Mouse (Mus musculus) embryonic facial prominence, embryonic 11.5 days (tissue): ENCODE measurements around the gene Ms4a6d. TPM values are rescaled to one million over a fixed set of nuclear protein-coding genes. Genes with fewer than 3 reads are reported as not detected.

Experiments
- ATAC-seq: fragments of 200-750 bp; cut with Nextera tagmentation; replicated peaks from 2 replicates; pipeline ENCODE4 v1.8.0; 2017; ENCODE audit warnings: low read depth; ENCODE audit not compliant: insufficient number of reproducible peaks, low FRiP score, low TSS enrichment
- DNase-seq: peaks from one replicate; pipeline ENCODE4 v3.0.0-alpha.2; 2015; ENCODE audit warnings: low spot score
- H3K27ac ChIP-seq: fragments of 300-500 bp; sonication (generic); replicated peaks from 2 replicates; pipeline ENCODE4 v1.5.1; 2014; ENCODE audit warnings: mild to moderate bottlenecking, low read depth, low read length, control low read depth
- H3K27me3 ChIP-seq: fragments of 300-500 bp; sonication (generic); 2 replicates; pipeline ENCODE4 v1.6.1; 2014; ENCODE audit warnings: mild to moderate bottlenecking, low read length, moderate library complexity, mixed read lengths; ENCODE audit not compliant: control insufficient read depth, insufficient read depth
- H3K36me3 ChIP-seq: fragments of 300-500 bp; sonication (generic); replicated peaks from 2 replicates; pipeline ENCODE4 v1.6.1; 2014; ENCODE audit warnings: low read depth, mild to moderate bottlenecking, low read length, moderate library complexity, mixed read lengths; ENCODE audit not compliant: control insufficient read depth, insufficient read depth
- H3K4me1 ChIP-seq: fragments of 300-500 bp; sonication (generic); 2 replicates; pipeline ENCODE4 v1.6.1; 2014; ENCODE audit warnings: low read length, mixed read lengths; ENCODE audit not compliant: control insufficient read depth, insufficient read depth
- H3K4me2 ChIP-seq: fragments of 300-500 bp; sonication (generic); 2 replicates; pipeline ENCODE4 v1.6.1; 2014; ENCODE audit warnings: low read depth, mild to moderate bottlenecking, control low read depth, low read length, moderate library complexity
- H3K4me3 ChIP-seq: fragments of 300-500 bp; sonication (generic); 2 replicates; pipeline ENCODE4 v1.5.1; 2014; ENCODE audit warnings: low read depth, low read length, control low read depth
- H3K9ac ChIP-seq: fragments of 300-500 bp; sonication (generic); replicated peaks from 2 replicates; pipeline ENCODE4 v1.6.1; 2014; ENCODE audit warnings: mild to moderate bottlenecking, control low read depth, low read length
- H3K9me3 ChIP-seq: fragments of 300-500 bp; sonication (generic); replicated peaks from 2 replicates; pipeline ENCODE4 v1.6.1; 2016; ENCODE audit warnings: mild to moderate bottlenecking, low read length, inconsistent platforms, mixed read lengths; ENCODE audit not compliant: control insufficient read depth
- WGBS: fragments of 180-500 bp; shearing (Covaris S2); extraction: QIAGEN DNeasy Blood & Tissue Kit; methylation state at CpG from one replicate; pipeline ENCODE4 v1.1.7; 2014; 5-methylcytosine and 5-hydroxymethylcytosine counted together
- polyA plus RNA-seq: library from polyadenylated mRNA; unstranded; fragments of >200 nt; fragmentation: Nextera tagmentation; extraction: Ambion mirVana; gene quantifications from 2 replicates; pipeline ENCODE4 v1.2.1, GENCODE M21; 2014

The Ms4a6d gene
- polyA plus RNA-seq, result 2.5 and 2.7 TPM in 2 replicates

- DNase-seq (no peak), ATAC-seq (no peak)
- H3K9ac ChIP-seq, result no peak within 1 kb of the TSS
- H3K27me3 ChIP-seq, result no peaks in the 10 kb centered on the region
- no peaks in the 10 kb centered on the region for H3K4me1 ChIP-seq
- no peaks in the 10 kb centered on the region for H3K36me3 ChIP-seq
- WGBS, result 91% methylated on average over 2 of the region's 2 CpGs
- no peak within 1 kb of the TSS for H3K4me2 ChIP-seq
- H3K9me3 ChIP-seq, result no peaks in the 10 kb centered on the region
- H3K4me3 ChIP-seq, result no peak within 1 kb of the TSS
- no peak within 1 kb of the TSS for H3K27ac ChIP-seq
Measured at GRCm38 (mm10) chr19:11604603-11605002, at the start of gene Ms4a6d. Gene Ms4a6d (minus strand): TSS chr19:11604849.

- no peak for ATAC-seq
- 82% methylated on average over 4 of the region's 4 CpGs for WGBS
- Histone ChIP-seq H3K27me3 (no peaks in the 10 kb centered on the region), H3K4me3 (no peak overlapping the region), H3K27ac (no peak overlapping the region), H3K9me3 (no peaks in the 10 kb centered on the region), H3K4me1 (no peaks in the 10 kb centered on the region), H3K36me3 (no peaks in the 10 kb centered on the region), H3K9ac (no peak overlapping the region), H3K4me2 (no peak overlapping the region)
- DNase-seq, result no peak
Measured at GRCm38 (mm10) chr19:11649564-11649963, 44.9 kb upstream of the Ms4a6d start.

GRCm38 (mm10) chr19:11646166-11646565, 41.5 kb upstream of the Ms4a6d start:
- DNase-seq (no peak), ATAC-seq (no peak)
- Histone ChIP-seq H3K4me3 (no peak overlapping the region), H3K27me3 (no peaks in the 10 kb centered on the region), H3K36me3 (no peaks in the 10 kb centered on the region), H3K4me1 (no peaks in the 10 kb centered on the region), H3K4me2 (no peak overlapping the region), H3K27ac (no peak overlapping the region), H3K9ac (no peak overlapping the region), H3K9me3 (no peaks in the 10 kb centered on the region)
- WGBS, result 76% methylated on average over 3 of the region's 3 CpGs

- H3K27ac ChIP-seq, result no peak within 1 kb of the TSS
- WGBS, result 79% methylated on average over 1 of the region's 1 CpGs
- H3K9ac ChIP-seq, result no peak within 1 kb of the TSS
- H3K9me3 ChIP-seq, result no peaks in the 10 kb centered on the region
- H3K4me2 ChIP-seq, result no peak within 1 kb of the TSS
- H3K27me3 ChIP-seq, result no peaks in the 10 kb centered on the region
- no peak within 1 kb of the TSS for H3K4me3 ChIP-seq
- no peaks in the 10 kb centered on the region for H3K36me3 ChIP-seq
- DNase-seq (no peak), ATAC-seq (no peak)
- no peaks in the 10 kb centered on the region for H3K4me1 ChIP-seq
Measured at GRCm38 (mm10) chr19:11640732-11641131, 36.1 kb upstream of the Ms4a6d start, which contains the start of gene Ms4a3. Gene Ms4a3 (minus strand): TSS chr19:11640851.

GRCm38 (mm10) chr19:11639038-11639437, 34.4 kb upstream of the Ms4a6d start:
- DNase-seq (no peak), ATAC-seq (no peak)
- H3K4me3 ChIP-seq, result no peak overlapping the region
- H3K36me3 ChIP-seq, result no peaks in the 10 kb centered on the region
- no peaks in the 10 kb centered on the region for H3K4me1 ChIP-seq
- H3K4me2 ChIP-seq, result no peak overlapping the region
- no peak overlapping the region for H3K9ac ChIP-seq
- whole genome bisulfite sequencing, result 75% methylated on average over 4 of the region's 4 CpGs
- no peaks in the 10 kb centered on the region for H3K27me3 ChIP-seq
- H3K9me3 ChIP-seq, result no peaks in the 10 kb centered on the region
- no peak overlapping the region for H3K27ac ChIP-seq

- WGBS, result 85% methylated on average over 5 of the region's 5 CpGs
- no peak overlapping the region for H3K4me3 ChIP-seq
- H3K27ac ChIP-seq, result no peak overlapping the region
- no peak overlapping the region for H3K9ac ChIP-seq
- ATAC-seq (no peak), DNase-seq (no peak)
- H3K4me2 ChIP-seq, result no peak overlapping the region
- no peaks in the 10 kb centered on the region for H3K36me3 ChIP-seq
- H3K9me3 ChIP-seq, result no peaks in the 10 kb centered on the region
- no peaks in the 10 kb centered on the region for H3K27me3 ChIP-seq
- no peaks in the 10 kb centered on the region for H3K4me1 ChIP-seq
Measured at GRCm38 (mm10) chr19:11635572-11635971, 30.9 kb upstream of the Ms4a6d start.

- Histone ChIP-seq H3K4me1 (no peaks in the 10 kb centered on the region), H3K36me3 (no peaks in the 10 kb centered on the region), H3K9me3 (no peaks in the 10 kb centered on the region), H3K4me2 (no peak overlapping the region), H3K27ac (no peak overlapping the region), H3K27me3 (no peaks in the 10 kb centered on the region), H3K4me3 (no peak overlapping the region), H3K9ac (no peak overlapping the region)
- DNase-seq, result no peak
- ATAC-seq, result no peak
- 81% methylated on average over 2 of the region's 2 CpGs for WGBS
Measured at GRCm38 (mm10) chr19:11634330-11634729, 29.7 kb upstream of the Ms4a6d start.

- 81% methylated on average over 1 of the region's 1 CpGs for WGBS
Measured at GRCm38 (mm10) chr19:11633732-11634131, 29.1 kb upstream of the Ms4a6d start.

More at GRCm38 (mm10) chr19:11633732-11634131, 29.1 kb upstream of the Ms4a6d start:
- no peaks in the 10 kb centered on the region for H3K27me3 ChIP-seq
- H3K9ac ChIP-seq, result no peak overlapping the region
- DNase-seq (no peak), ATAC-seq (no peak)
- no peak overlapping the region for H3K27ac ChIP-seq
- no peaks in the 10 kb centered on the region for H3K4me1 ChIP-seq
- no peaks in the 10 kb centered on the region for H3K36me3 ChIP-seq
- no peak overlapping the region for H3K4me3 ChIP-seq
- no peaks in the 10 kb centered on the region for H3K9me3 ChIP-seq
- no peak overlapping the region for H3K4me2 ChIP-seq
